Comparison of ENCODE assay signal across 8 mouse cellular contexts in the genomic region with DNA sequence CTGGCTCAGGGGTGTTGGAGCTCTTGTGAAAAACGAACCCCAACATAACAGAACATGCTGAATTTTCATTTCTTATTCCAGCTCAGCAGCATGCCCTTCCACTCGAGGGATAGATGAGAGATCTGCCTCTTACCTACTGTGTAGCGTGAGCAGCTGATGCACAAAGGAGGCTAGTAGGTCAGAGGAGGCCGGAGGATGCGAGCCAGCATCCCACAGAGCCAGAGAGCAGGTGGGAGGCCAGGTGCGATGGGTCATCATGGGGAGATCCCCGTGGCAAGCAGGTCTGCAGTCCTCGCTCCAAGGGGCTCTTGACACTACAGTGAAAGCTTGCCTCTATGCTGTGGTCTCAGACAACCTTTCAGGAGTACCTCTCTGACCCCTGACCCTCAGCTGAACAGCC.
DNase-seq lines count a peak whose midpoint lies in the region; ATAC-seq lines count a peak whose summit lies in the region.
"Had no signal": no experiment of that assay in that cellular context is flagged by ENCODE, and none has a peak within 500 bp of the region (broad histone marks: within the 10 kb centered on the region; RNA-seq: fewer than 3 reads in every experiment).

No protein-coding gene starts in this region.

- no peaks in the 10 kb centered on the region for H3K9me3 ChIP-seq in hindbrain, embryonic 10.5 days
- H3K9me3 ChIP-seq in hindbrain, embryonic 12.5 days (replicated peaks) = no peaks in the 10 kb centered on the region
- no peaks in the 10 kb centered on the region for H3K9me3 ChIP-seq in limb, embryonic 10.5 days (replicated peaks)
- H3K9me3 ChIP-seq: forebrain, embryonic 13.5 days had no signal

- no peak overlapping the region for H3K9ac ChIP-seq in hindbrain, embryonic 12.5 days
- H3K9ac ChIP-seq: forebrain, embryonic 13.5 days had no signal

- H3K27ac ChIP-seq in hindbrain, embryonic 10.5 days = peak overlapping the region; percentile 60
- H3K27ac ChIP-seq in hindbrain, embryonic 12.5 days = no peak overlapping the region
- H3K27ac ChIP-seq in limb, embryonic 10.5 days = peak overlapping the region; percentile 64
- H3K27ac ChIP-seq: forebrain, embryonic 13.5 days had no signal

- no peak overlapping the region for H3K4me3 ChIP-seq in hindbrain, embryonic 10.5 days
- H3K4me3 ChIP-seq in hindbrain, embryonic 12.5 days = no peak overlapping the region
- no peak overlapping the region for H3K4me3 ChIP-seq in limb, embryonic 10.5 days
- H3K4me3 ChIP-seq: forebrain, embryonic 13.5 days had no signal

- H3K4me2 ChIP-seq in hindbrain, embryonic 12.5 days (replicated peaks) = no peak overlapping the region
- H3K4me2 ChIP-seq: forebrain, embryonic 13.5 days had no signal

- peaks cover 13% of the 10 kb centered on the region for H3K4me1 ChIP-seq in hindbrain, embryonic 10.5 days (replicated peaks)
- H3K4me1 ChIP-seq in hindbrain, embryonic 12.5 days = peaks cover 10% of the 10 kb centered on the region
- H3K4me1 ChIP-seq in limb, embryonic 10.5 days = peaks cover 17% of the 10 kb centered on the region

- no peak for DNase-seq in hindbrain, embryonic 10.5 days (ENCODE audit: low spot score)
- peak; percentile 30 for DNase-seq in NIH3T3 (ENCODE audit: low read depth)
- DNase-seq in cerebellum, adult 9-11 months = peak; percentile 49
- peak; percentile 35 for DNase-seq in limb, embryonic 10.5 days (ENCODE audit: low spot score)
- no peak for DNase-seq in spleen, postnatal 36 days (ENCODE audit: low spot score in 2 of 2)
- DNase-seq in urinary bladder, postnatal 25 days (ENCODE audit: low spot score) = no peak

- H3K27me3 ChIP-seq in hindbrain, embryonic 10.5 days (ENCODE audit: insufficient read depth, poor library complexity, severe bottlenecking) = no peaks in the 10 kb centered on the region
- H3K27me3 ChIP-seq in hindbrain, embryonic 12.5 days = no peaks in the 10 kb centered on the region
- no peaks in the 10 kb centered on the region for H3K27me3 ChIP-seq in limb, embryonic 10.5 days (ENCODE audit: low read depth, poor library complexity, severe bottlenecking)
- H3K27me3 ChIP-seq: forebrain, embryonic 13.5 days had no signal

- 59% methylated on average over 8 of the region's 8 CpGs for whole genome bisulfite sequencing in hindbrain, embryonic 10.5 days
- WGBS in hindbrain, embryonic 12.5 days = 58% methylated on average over 8 of the region's 8 CpGs
- 66% methylated on average over 8 of the region's 8 CpGs for WGBS in limb, embryonic 10.5 days

- H3K36me3 ChIP-seq in hindbrain, embryonic 10.5 days = no peaks in the 10 kb centered on the region
- no peaks in the 10 kb centered on the region for H3K36me3 ChIP-seq in hindbrain, embryonic 12.5 days
- H3K36me3 ChIP-seq in limb, embryonic 10.5 days = no peaks in the 10 kb centered on the region

- ATAC-seq in hindbrain, embryonic 12.5 days (ENCODE audit: low FRiP score) = no peak
- ATAC-seq: forebrain, embryonic 13.5 days had no signal

Comparison
In these comparisons a context has a peak if more than half of its experiments do, and no peak if none do; other contexts are left out.
1. DNase-seq: peak in NIH3T3 (single experiment), cerebellum, adult 9-11 months (single experiment) and limb, embryonic 10.5 days (single experiment); none in hindbrain, embryonic 10.5 days (single experiment), spleen, postnatal 36 days (0 of 2) and urinary bladder, postnatal 25 days (single experiment).